Mouse (Mus musculus) heart, adult 11 months (tissue): Measurements from ENCODE around the gene Hjurp.

ENCODE experiments used
- DNase-seq: peaks from one replicate; pipeline ENCODE4 v3.0.0; 2022

Hjurp gene

GRCm38 (mm10) chr1:88260114-88260513 is 17.3 kb downstream of the Hjurp start:
- peak; percentile 97 for DNase-seq

DNA sequence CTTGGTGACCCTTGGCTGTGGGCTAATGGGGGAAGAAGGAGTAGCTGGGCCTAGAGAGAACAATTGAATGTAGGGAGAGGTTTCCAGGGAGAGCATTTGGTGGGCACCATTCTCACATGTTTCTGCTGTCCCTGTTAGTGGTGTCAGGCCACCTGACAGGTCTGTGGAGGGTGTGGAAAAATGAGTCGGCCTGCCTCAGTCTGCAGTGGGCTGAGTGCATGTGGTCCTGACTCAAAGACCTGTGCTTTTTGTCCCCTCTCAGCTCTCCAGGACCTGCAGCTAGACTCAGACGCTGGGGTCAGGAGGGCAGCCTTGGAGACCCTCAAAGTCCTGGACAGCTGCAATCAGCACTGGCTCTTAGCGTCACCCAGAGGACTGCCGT is 17.8 kb downstream of the Hjurp start:
- DNase-seq = peak; percentile 96

DNA sequence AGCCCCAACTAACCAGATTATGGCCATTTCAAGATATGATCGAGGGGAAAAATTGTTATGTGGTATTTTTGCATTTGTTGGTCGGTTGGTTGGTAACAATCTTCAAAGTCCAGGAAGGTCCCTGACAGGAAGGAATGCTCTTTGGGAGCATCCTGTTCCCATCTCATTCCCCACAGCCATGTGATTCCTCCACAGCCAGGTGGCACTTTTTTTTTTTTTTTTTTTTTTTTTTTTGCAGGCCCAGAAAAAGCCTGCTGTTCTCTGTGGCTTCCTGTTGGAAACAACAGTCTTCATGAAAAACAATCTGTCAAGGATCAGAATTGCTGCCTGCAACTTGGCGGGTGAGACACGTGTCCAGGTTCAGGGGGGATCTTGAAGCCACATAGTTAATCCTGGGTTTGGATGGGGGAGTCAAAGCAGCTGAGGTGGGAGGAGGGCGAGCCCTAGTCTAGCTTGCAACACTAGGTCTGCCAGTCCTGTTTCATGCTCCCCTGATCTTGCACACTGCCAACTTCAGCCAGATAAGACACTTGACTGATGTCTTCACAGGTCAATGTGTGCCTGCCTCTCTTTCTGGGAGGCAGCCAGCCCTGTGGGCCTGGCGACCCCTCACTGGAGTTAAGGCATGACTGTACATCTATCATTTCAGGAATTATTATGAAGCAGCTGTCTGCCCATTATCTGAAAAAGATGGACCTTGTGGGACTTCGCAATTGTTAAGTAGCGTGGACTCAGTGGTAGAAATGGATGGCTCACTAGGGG is 18.4 kb downstream of the Hjurp start:
- DNase-seq = peak; percentile 97

- DNase-seq = no peak
These were observed 19.1 kb downstream of the Hjurp start for GRCm38 (mm10) chr1:88258361-88258760.

GRCm38 (mm10) chr1:88257681-88258080 is 19.8 kb downstream of the Hjurp start:
- DNase-seq = no peak

GRCm38 (mm10) chr1:88256886-88257663 is 20.4 kb downstream of the Hjurp start:
- DNase-seq = peak; percentile 96

- peak; percentile 96 for DNase-seq
These were observed 21.3 kb downstream of the Hjurp start for GRCm38 (mm10) chr1:88255989-88256754.

DNA sequence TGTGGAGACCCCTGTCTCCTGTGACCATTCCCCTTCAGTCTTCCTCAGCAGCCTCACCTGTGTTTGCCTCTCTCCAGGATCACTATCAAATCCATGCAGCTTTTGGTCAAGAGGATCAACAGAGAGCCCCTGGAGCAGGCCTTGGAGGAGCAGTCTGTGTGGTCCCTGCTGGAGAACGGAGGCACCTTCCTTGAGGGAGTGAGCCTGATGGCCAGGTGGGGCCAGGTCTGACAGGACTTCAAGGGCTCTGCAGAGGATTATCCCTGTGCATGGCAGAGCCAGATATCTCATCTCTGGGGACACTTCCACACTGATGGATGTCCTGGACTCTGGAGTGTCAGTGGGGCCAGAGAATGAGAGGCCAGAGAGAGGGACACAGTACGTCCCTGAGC is 22.0 kb downstream of the Hjurp start:
- peak; percentile 96 for DNase-seq

GRCm38 (mm10) chr1:88254793-88255465 is 22.5 kb downstream of the Hjurp start:
- DNase-seq = peak; percentile 97

- DNase-seq = no peak
These were observed 23.9 kb downstream of the Hjurp start for GRCm38 (mm10) chr1:88253540-88253939.

DNA sequence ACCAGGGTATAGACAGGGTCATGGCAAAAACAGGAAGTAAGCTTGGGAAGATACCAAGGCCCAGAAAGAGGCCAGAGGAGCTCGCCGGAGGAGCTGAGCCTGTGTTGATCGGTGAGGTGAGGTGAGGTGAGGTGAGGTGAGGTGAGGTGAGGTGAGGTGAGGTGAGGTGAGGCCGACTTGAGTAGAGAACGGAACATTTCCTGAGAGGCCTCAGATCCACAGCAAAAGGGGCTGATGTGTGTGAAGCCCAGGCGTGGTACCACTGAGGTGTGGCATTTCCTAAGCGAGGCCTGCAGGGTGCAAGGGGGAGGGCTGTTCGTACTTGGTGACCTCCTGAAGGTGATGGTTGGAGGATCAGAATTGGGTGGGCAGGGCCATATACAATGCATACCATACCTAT is 24.3 kb downstream of the Hjurp start:
- DNase-seq = no peak

GRCm38 (mm10) chr1:88250023-88250422 is 27.4 kb downstream of the Hjurp start:
- peak; percentile 94 for DNase-seq

GRCm38 (mm10) chr1:88249596-88249995 is 27.8 kb downstream of the Hjurp start:
- DNase-seq = peak; percentile 94

- no peak for DNase-seq
These were observed 28.8 kb downstream of the Hjurp start for GRCm38 (mm10) chr1:88248658-88249057.

- no peak for DNase-seq
These were observed 29.8 kb downstream of the Hjurp start for GRCm38 (mm10) chr1:88247660-88248059.

- no peak for DNase-seq
These were observed 31.0 kb downstream of the Hjurp start for GRCm38 (mm10) chr1:88246386-88246785.

- DNase-seq = no peak
These were observed 31.6 kb downstream of the Hjurp start for GRCm38 (mm10) chr1:88245881-88246280.

DNA sequence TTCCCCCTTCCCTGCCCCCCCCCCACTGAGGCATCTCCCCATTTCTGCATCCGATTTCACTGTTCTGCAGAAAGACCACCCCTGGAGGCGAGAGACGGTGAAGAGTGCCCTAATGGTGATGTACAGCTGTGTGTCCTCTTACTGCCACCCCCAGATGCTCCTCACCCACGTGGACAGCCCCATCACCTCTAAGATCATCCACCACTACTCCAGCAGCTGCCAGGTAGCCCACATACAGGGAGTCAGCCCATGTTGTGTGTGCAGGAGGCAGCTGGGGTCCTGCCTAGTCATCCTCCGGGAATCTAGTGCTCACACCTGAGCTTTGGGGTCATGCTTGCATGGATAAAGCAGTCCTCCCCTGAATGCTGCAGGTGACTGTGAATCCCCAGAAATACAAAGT is 33.6 kb downstream of the Hjurp start:
- no peak for DNase-seq

DNA sequence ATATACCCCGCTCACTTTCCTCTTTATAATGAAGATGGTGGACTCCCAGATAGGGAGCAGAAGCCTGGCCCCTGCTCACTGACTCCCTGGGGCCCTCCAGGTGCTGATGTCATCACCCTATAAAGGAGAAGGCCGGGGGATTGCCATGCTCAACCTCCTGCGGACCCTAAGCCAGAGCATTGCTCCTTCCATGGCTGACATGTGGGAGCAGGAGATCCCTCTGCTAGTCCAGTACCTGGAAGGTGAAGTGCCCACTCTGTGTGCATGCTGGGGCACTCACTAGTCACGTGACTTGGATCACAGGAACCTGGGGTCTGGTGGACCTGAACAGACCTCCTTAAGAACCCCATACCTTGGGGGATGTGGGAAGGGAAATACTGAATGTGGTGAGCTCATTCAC is 36.9 kb downstream of the Hjurp start:
- DNase-seq = peak; percentile 95

- no peak for DNase-seq
These were observed 37.4 kb downstream of the Hjurp start for GRCm38 (mm10) chr1:88240072-88240471.

GRCm38 (mm10) chr1:88238771-88239170 is 38.7 kb downstream of the Hjurp start:
- peak; percentile 96 for DNase-seq

DNA sequence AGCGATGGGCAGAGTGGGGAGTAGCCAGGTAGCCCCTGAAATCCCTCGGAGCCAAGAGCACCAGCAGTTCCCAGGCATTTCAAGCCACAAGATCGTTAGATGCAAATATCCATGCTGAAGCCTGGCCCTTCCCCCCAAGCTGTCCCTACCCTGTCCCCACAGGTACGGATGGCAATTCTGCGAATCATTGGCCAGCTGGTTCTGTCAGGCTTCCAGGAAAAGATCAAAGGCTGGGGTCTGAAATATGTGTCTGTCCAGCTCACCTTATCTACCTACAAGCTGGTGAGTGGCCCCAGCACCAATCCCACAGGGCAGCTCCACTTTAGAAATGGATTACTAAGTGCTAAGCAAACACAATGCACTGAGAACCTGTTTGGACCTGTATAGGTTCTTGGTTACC is 40.1 kb downstream of the Hjurp start:
- DNase-seq = no peak

- no peak for DNase-seq
These were observed 41.5 kb downstream of the Hjurp start for GRCm38 (mm10) chr1:88235894-88236415.
